Mouse (Mus musculus): ENCODE data around the gene Pak6. TPM values are rescaled to one million over a fixed set of nuclear protein-coding genes. Genes with fewer than 3 reads are reported as not detected.

Pak6 gene
- polyA plus RNA-seq, 1 experiment from 2014 or later = 2.2 TPM

DNA sequence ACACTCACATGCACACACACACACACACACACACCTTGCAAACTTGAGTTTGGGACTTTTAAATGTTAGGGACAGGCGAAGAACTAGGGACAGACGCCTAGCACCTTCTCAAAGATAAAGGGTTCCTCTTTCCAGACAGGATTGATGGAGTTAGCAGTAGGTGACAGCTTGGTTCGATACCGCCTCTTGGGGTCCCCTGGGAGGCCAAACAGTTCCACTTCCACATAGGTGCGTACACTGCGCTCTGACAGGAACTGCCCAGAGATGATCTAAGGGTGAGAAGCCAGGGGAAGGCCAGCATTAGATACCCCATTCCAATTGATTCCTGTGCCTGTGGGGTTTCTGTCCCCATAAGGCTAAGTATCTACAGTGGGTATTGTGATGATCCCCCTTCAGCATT lies 50.5 kb downstream of the Pak6 start:
- no peak overlapping the region for H3K4me3 ChIP-seq (ENCODE audit: low read length)
- no peaks in the 10 kb centered on the region for H3K9me3 ChIP-seq (ENCODE audit: control insufficient read depth, low read length)
- no peak overlapping the region for H3K27ac ChIP-seq (ENCODE audit: low read length)
- H3K9ac ChIP-seq (ENCODE audit: low read length) = no peak overlapping the region
- H3K4me2 ChIP-seq (ENCODE audit: low read depth, low read length) = no peak overlapping the region
- ATAC-seq (ENCODE audit: low read depth) = no peak
- H3K36me3 ChIP-seq (ENCODE audit: control insufficient read depth, insufficient read depth, low read length) = no peaks in the 10 kb centered on the region
- H3K27me3 ChIP-seq (ENCODE audit: control insufficient read depth, insufficient read depth, low read depth, low read length) = peaks cover 41% of the 10 kb centered on the region
- WGBS = 68% methylated on average over 6 of the region's 6 CpGs
- peaks cover 12% of the 10 kb centered on the region for H3K4me1 ChIP-seq (replicated peaks; ENCODE audit: control insufficient read depth, insufficient read depth, low read length)

DNA sequence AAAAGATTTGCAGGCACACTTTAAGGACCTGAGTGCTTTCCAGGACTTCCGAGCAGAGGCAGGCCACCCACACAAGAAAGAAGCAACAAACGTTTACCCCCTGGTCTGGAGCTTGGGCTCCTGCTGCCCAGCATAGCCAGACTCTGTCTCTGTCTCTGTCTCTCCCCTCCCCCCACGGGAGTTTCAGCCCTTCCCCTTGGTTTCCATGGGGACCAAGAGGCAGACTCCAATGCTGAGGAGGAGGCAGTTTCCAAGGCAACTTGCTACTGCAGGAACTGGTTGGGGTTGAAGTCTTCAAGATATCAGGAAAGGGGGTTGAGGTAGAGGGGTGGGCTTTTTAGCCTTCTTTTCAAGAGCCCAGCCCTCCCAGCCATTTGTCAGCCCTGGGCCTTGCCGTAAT lies 51.1 kb downstream of the Pak6 start:
- WGBS = 41% methylated on average over 4 of the region's 4 CpGs
- Histone ChIP-seq H3K27me3 (ENCODE audit: control insufficient read depth, insufficient read depth, low read depth, low read length) (peaks cover 35% of the 10 kb centered on the region), H3K4me1 (replicated peaks; ENCODE audit: control insufficient read depth, insufficient read depth, low read length) (peaks cover 12% of the 10 kb centered on the region)

DNA sequence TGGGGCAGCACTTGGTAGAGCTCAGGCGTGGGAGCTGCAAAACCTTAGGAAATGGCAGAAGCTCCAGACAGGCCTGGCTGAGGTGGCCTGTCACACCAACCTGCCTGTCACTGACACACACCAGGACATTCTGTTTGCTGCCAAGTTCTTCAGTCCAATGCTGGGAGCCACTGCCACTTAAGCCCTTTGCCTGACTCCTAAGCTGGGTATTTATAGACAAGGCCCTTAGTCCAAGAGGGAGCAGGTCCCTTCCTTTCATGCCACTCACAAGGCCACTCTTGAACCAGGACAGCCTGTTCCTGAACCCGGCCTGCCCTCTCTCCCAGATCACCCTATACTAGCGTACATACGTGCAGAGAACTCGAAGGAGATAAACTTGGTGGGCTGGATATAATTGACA lies 53.6 kb downstream of the Pak6 start:
- H3K36me3 ChIP-seq (ENCODE audit: control insufficient read depth, insufficient read depth, low read length) = no peaks in the 10 kb centered on the region
- H3K9ac ChIP-seq (ENCODE audit: low read length) = no peak overlapping the region
- H3K4me2 ChIP-seq (ENCODE audit: low read depth, low read length) = no peak overlapping the region
- H3K27me3 ChIP-seq (ENCODE audit: control insufficient read depth, insufficient read depth, low read depth, low read length) = peaks cover 14% of the 10 kb centered on the region
- H3K9me3 ChIP-seq (ENCODE audit: control insufficient read depth, low read length) = no peaks in the 10 kb centered on the region
- no peak overlapping the region for H3K27ac ChIP-seq (ENCODE audit: low read length)
- ATAC-seq (ENCODE audit: low read depth) = no peak
- H3K4me1 ChIP-seq (replicated peaks; ENCODE audit: control insufficient read depth, insufficient read depth, low read length) = no peaks in the 10 kb centered on the region
- no peak overlapping the region for H3K4me3 ChIP-seq (ENCODE audit: low read length)
- WGBS = 76% methylated on average over 5 of the region's 5 CpGs

More for the DNA sequence above, 51.1 kb downstream of the Pak6 start:
- Histone ChIP-seq H3K9me3 (ENCODE audit: control insufficient read depth, low read length) (no peaks in the 10 kb centered on the region), H3K4me3 (ENCODE audit: low read length) (no peak overlapping the region), H3K27ac (ENCODE audit: low read length) (no peak overlapping the region), H3K4me2 (ENCODE audit: low read depth, low read length) (no peak overlapping the region), H3K36me3 (ENCODE audit: control insufficient read depth, insufficient read depth, low read length) (no peaks in the 10 kb centered on the region), H3K9ac (ENCODE audit: low read length) (no peak overlapping the region)
- ATAC-seq (ENCODE audit: low read depth) = no peak

DNA sequence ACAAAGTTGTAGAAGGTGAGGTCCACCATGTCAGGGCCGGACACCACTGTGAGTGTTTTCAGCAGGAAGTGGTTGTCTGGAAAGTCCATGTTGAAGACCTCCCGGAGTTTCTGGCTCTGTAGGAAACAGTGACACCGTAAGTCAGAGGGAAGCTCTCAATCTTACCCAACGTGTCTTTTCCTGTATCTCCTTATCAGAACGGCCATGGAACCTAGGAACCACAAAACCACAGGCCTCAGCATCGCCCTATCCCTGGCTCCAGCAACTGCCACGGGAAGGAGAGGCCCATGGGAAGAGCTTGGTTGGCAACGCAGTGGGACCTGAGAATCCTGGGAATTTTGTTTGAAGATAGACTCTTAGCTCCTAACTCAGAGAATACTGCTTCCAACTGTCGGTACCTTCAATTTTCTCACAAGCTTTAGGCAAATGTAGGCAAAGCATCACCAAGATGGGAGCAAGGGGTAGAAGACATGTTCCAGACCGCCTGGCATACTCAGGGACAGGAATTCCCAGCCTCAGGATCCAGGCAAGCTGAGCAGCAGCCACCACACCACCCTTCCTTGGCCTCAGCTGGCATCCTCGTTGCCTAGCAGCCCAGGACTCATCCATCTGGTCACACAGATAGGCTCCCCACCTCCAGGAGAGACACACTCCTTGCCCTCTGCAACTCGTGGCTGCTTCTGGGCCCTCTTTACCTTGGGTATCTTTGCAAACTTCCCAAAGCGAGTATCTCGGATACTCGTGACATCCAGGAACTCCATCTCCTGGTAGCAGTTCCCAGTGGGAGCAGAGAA lies 60.8 kb downstream of the Pak6 start:
- ATAC-seq (ENCODE audit: low read depth) = no peak
- Histone ChIP-seq H3K4me2 (ENCODE audit: low read depth, low read length) (no peak overlapping the region), H3K4me1 (replicated peaks; ENCODE audit: control insufficient read depth, insufficient read depth, low read length) (peaks cover 18% of the 10 kb centered on the region), H3K27ac (ENCODE audit: low read length) (no peak overlapping the region), H3K27me3 (ENCODE audit: control insufficient read depth, insufficient read depth, low read depth, low read length) (no peaks in the 10 kb centered on the region), H3K36me3 (ENCODE audit: control insufficient read depth, insufficient read depth, low read length) (no peaks in the 10 kb centered on the region), H3K4me3 (ENCODE audit: low read length) (no peak overlapping the region), H3K9me3 (ENCODE audit: control insufficient read depth, low read length) (no peaks in the 10 kb centered on the region), H3K9ac (ENCODE audit: low read length) (no peak overlapping the region)
- WGBS = 74% methylated on average over 15 of the region's 15 CpGs

DNA sequence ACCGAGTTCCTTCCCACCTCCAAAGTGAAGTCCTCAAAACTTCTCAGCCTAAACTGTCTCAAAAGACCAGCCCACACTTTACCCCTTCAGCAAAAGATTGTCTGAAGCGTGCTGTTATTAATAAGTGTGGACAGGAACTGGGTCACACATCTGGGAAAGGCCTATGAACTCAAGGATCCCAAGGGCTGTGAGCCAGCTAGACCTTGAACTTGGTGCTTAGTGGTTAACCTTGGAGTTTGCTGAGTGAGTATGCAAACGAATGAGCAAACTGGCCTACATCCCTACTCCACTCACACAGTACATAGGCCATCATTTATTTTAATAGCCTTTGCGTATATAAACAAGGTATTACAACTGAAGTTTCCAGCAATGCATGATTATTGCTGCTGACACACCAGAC lies 62.4 kb downstream of the Pak6 start:
- Histone ChIP-seq H3K4me3 (ENCODE audit: low read length) (no peak overlapping the region), H3K27ac (ENCODE audit: low read length) (no peak overlapping the region), H3K27me3 (ENCODE audit: control insufficient read depth, insufficient read depth, low read depth, low read length) (no peaks in the 10 kb centered on the region), H3K9ac (ENCODE audit: low read length) (no peak overlapping the region), H3K4me2 (ENCODE audit: low read depth, low read length) (no peak overlapping the region), H3K4me1 (replicated peaks; ENCODE audit: control insufficient read depth, insufficient read depth, low read length) (peaks cover 29% of the 10 kb centered on the region), H3K36me3 (ENCODE audit: control insufficient read depth, insufficient read depth, low read length) (no peaks in the 10 kb centered on the region), H3K9me3 (ENCODE audit: control insufficient read depth, low read length) (no peaks in the 10 kb centered on the region)
- ATAC-seq (ENCODE audit: low read depth) = no peak
- WGBS = 77% methylated on average over 4 of the region's 4 CpGs

DNA sequence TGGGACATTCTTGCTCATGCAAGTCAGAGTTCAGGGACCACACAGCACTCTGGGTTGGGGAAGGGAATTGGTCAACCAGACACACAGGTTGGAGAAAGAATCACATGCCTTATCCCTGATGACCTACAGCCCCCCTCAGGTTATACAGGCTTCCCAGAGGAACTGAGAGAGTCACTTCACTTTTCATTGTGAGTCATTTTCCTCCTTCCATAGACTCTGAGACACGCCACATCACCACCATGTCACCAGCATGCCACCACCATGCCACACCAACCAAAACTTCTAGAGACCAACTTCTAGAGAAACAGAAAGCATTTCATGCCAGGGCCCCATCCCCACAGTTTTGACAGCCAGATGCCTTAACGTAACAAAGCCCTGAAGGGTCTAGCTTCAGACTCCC lies 63.8 kb downstream of the Pak6 start:
- ATAC-seq (ENCODE audit: low read depth) = no peak
- WGBS = 89% methylated on average over 2 of the region's 2 CpGs

DNA sequence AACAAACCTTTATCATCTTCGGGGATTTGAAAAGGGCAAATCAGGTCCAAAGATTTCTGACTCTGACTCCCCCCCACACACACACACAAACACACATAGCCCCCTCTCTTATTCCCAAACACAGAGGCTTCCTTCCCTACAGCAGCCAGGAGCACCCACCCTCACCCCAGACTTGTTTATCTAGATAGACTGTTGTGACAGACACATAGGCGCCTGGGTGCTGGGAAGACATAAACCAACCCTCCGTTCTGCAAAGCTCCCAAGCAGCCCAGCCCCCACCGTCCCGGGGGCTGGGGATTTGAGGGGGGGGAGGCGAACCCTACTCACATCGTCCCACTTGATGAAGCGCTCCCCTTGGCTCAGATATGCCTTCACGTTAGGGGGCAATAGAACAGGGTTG lies 64.8 kb downstream of the Pak6 start:
- H3K27me3 ChIP-seq (ENCODE audit: control insufficient read depth, insufficient read depth, low read depth, low read length) = peaks cover 10% of the 10 kb centered on the region
- no peaks in the 10 kb centered on the region for H3K9me3 ChIP-seq (ENCODE audit: control insufficient read depth, low read length)
- peak; percentile 67 for ATAC-seq (ENCODE audit: low read depth)
- WGBS = 8% methylated on average over 9 of the region's 9 CpGs
- 0 out of 2 replicates have a peak overlapping the region, but pooled peaks have one; percentile 44 for H3K9ac ChIP-seq (ENCODE audit: low read length)
- H3K4me1 ChIP-seq (replicated peaks; ENCODE audit: control insufficient read depth, insufficient read depth, low read length) = peaks cover 30% of the 10 kb centered on the region
- H3K4me2 ChIP-seq (ENCODE audit: low read depth, low read length) = peak overlapping the region; percentile 30
- no peaks in the 10 kb centered on the region for H3K36me3 ChIP-seq (ENCODE audit: control insufficient read depth, insufficient read depth, low read length)
- H3K27ac ChIP-seq (ENCODE audit: low read length) = peak overlapping the region; percentile 70
- H3K4me3 ChIP-seq (ENCODE audit: low read length) = peak overlapping the region; percentile 3; the same call in 1 of the 2 replicates

More for the DNA sequence above, 63.8 kb downstream of the Pak6 start:
- Histone ChIP-seq H3K9ac (ENCODE audit: low read length) (no peak overlapping the region), H3K9me3 (ENCODE audit: control insufficient read depth, low read length) (no peaks in the 10 kb centered on the region), H3K4me1 (replicated peaks; ENCODE audit: control insufficient read depth, insufficient read depth, low read length) (peaks cover 30% of the 10 kb centered on the region), H3K27ac (ENCODE audit: low read length) (no peak overlapping the region), H3K4me3 (ENCODE audit: low read length) (no peak overlapping the region), H3K4me2 (ENCODE audit: low read depth, low read length) (no peak overlapping the region), H3K27me3 (ENCODE audit: control insufficient read depth, insufficient read depth, low read depth, low read length) (peaks cover 2% of the 10 kb centered on the region), H3K36me3 (ENCODE audit: control insufficient read depth, insufficient read depth, low read length) (no peaks in the 10 kb centered on the region)

DNA sequence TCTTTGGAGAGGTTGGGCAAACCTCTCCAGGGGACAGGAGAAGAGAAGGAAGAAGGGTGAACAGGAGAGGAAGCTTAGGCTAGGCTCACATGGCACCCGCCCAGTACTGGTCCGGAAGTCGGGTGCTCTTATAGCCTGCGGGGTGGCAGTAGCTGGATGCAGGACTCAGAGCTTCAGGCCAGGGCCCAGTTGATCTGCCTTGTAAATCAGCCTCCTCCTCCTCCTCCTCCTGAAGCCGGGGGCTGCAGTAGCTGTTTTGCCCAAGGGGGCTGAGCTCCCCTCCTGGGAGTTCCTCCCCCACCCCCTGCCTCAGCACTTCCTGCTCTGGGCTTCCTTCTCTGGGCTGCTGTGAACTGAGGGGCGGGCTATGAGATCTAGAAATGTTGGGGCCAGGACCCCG lies 65.2 kb downstream of the Pak6 start, which contains the start of gene Plcb2:
Plcb2 (minus strand) TSS at position 102 of the 400 bp plus-strand sequence.
- peak within 1 kb of the TSS; percentile 44; the same call in 1 of the 2 replicates for H3K9ac ChIP-seq (ENCODE audit: low read length)
- H3K4me3 ChIP-seq (ENCODE audit: low read length) = peak within 1 kb of the TSS; percentile 3; the same call in 1 of the 2 replicates
- ATAC-seq (ENCODE audit: low read depth) = peak; percentile 77
- H3K4me1 ChIP-seq (replicated peaks; ENCODE audit: control insufficient read depth, insufficient read depth, low read length) = peaks cover 30% of the 10 kb centered on the region
- H3K9me3 ChIP-seq (ENCODE audit: control insufficient read depth, low read length) = no peaks in the 10 kb centered on the region
- peaks cover 13% of the 10 kb centered on the region for H3K27me3 ChIP-seq (ENCODE audit: control insufficient read depth, insufficient read depth, low read depth, low read length)
- peak within 1 kb of the TSS; percentile 30 for H3K4me2 ChIP-seq (ENCODE audit: low read depth, low read length)
- 8% methylated on average over 6 of the region's 7 CpGs for WGBS
- H3K27ac ChIP-seq (ENCODE audit: low read length) = peak within 1 kb of the TSS; percentile 70
- no peaks in the 10 kb centered on the region for H3K36me3 ChIP-seq (ENCODE audit: control insufficient read depth, insufficient read depth, low read length)

DNA sequence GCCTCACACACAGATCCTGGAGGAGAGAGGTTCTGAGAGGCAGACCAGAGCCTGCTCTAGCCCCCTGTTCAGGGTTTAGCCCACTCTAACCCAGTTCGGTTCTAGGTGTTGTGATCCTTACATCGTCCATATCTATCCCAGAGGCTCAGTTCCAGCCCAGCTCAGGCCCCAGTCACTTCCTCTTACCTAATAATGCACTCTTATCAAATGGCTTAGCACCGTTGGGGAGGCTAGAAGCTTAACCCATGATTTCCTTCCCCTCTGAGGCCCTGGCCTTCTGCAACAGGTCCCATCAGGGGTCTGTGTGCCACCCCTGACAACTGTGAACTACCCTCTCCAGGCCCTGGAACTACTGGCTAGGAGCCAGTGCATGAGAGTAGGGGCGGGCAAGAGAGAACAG lies 66.1 kb downstream of the Pak6 start:
- H3K36me3 ChIP-seq (ENCODE audit: control insufficient read depth, insufficient read depth, low read length) = no peaks in the 10 kb centered on the region
- H3K4me1 ChIP-seq (replicated peaks; ENCODE audit: control insufficient read depth, insufficient read depth, low read length) = peaks cover 30% of the 10 kb centered on the region
- H3K9me3 ChIP-seq (ENCODE audit: control insufficient read depth, low read length) = no peaks in the 10 kb centered on the region
- WGBS = 33% methylated on average over 4 of the region's 4 CpGs
- no peak overlapping the region for H3K9ac ChIP-seq (ENCODE audit: low read length)
- H3K4me3 ChIP-seq (ENCODE audit: low read length) = no peak overlapping the region
- peak overlapping the region; percentile 70 for H3K27ac ChIP-seq (ENCODE audit: low read length)
- ATAC-seq (ENCODE audit: low read depth) = no peak
- H3K4me2 ChIP-seq (ENCODE audit: low read depth, low read length) = no peak overlapping the region
- H3K27me3 ChIP-seq (ENCODE audit: control insufficient read depth, insufficient read depth, low read depth, low read length) = peaks cover 13% of the 10 kb centered on the region

All from lung, embryonic 16.5 days (tissue).